Mouse (Mus musculus) small intestine, adult 2 months (tissue): ENCODE data around the gene Tbc1d8b. TPM values are rescaled to one million over a fixed set of nuclear protein-coding genes. Genes with fewer than 3 reads are reported as not detected.

ENCODE experiments used
- H3K27ac ChIP-seq: fragments of 200-500 bp; 2 replicates; pipeline ENCODE4 v1.5.1; 2012; ENCODE audit warnings: low read depth, low read length, control low read depth, inconsistent platforms; ENCODE audit not compliant: insufficient read depth
- H3K27me3 ChIP-seq: fragments of 200-500 bp; 2 replicates; pipeline ENCODE4 v1.6.1; 2012; ENCODE audit warnings: mild to moderate bottlenecking, moderate library complexity, low read length, inconsistent platforms; ENCODE audit not compliant: control insufficient read depth, insufficient read depth
- H3K36me3 ChIP-seq: fragments of 200-500 bp; 2 replicates; pipeline ENCODE4 v1.6.1; 2012; ENCODE audit warnings: mild to moderate bottlenecking, low read length, control low read depth, inconsistent platforms; ENCODE audit not compliant: control insufficient read depth, insufficient read depth
- H3K4me1 ChIP-seq: fragments of 200-500 bp; 2 replicates; pipeline ENCODE4 v1.6.1; 2012; ENCODE audit warnings: low read length, inconsistent platforms, mixed read lengths; ENCODE audit not compliant: control insufficient read depth, insufficient read depth, insufficient read length
- H3K4me3 ChIP-seq: fragments of 200-500 bp; 2 replicates; pipeline ENCODE4 v1.5.1; 2012; ENCODE audit warnings: low read depth, mild to moderate bottlenecking, control low read depth, inconsistent platforms, low read length, moderate library complexity
- CTCF ChIP-seq: fragments of 200-500 bp; IDR thresholded peaks from 2 replicates; pipeline ENCODE4 v1.5.1; 2012; ENCODE audit warnings: low read depth, mild to moderate bottlenecking, control low read depth, inconsistent platforms, low read length, moderate library complexity, mixed read lengths; ENCODE audit not compliant: insufficient replicate concordance, insufficient read length; ENCODE audit errors: extremely low read depth
- POLR2A ChIP-seq: fragments of 200-500 bp; IDR thresholded peaks from 2 replicates; pipeline ENCODE4 v1.6.1; 2012; ENCODE audit warnings: low read depth, mild to moderate bottlenecking, control low read depth, inconsistent platforms, low read length, moderate library complexity
- WGBS: fragments of 180-500 bp; shearing (Covaris S2); methylation state at CpG from one replicate; pipeline ENCODE4 v1.1.7; 2018; 5-methylcytosine and 5-hydroxymethylcytosine counted together
- polyA plus RNA-seq: library from polyadenylated mRNA; depleted of rRNA; stranded (reverse); fragments of >200 nt; gene quantifications from 2 replicates; pipeline ENCODE4 v1.2.3, GENCODE M21; 2012; rRNA removed

The Tbc1d8b gene
- polyA plus RNA-seq: 0.46 and 0.65 TPM in 2 replicates

GRCm38 (mm10) chrX:139684775-139685695 is at the start of gene Tbc1d8b:
TSS of gene Tbc1d8b (plus strand) at chrX:139684996.
- no peaks in the 10 kb centered on the region for H3K27me3 ChIP-seq
- no peak for TF ChIP-seq CTCF
- peak; percentile 55; the same call in 1 of the 2 replicates for TF ChIP-seq POLR2A
- H3K27ac ChIP-seq: peak within 1 kb of the TSS; percentile 84
- peak within 1 kb of the TSS; percentile 88 for H3K4me3 ChIP-seq
- H3K4me1 ChIP-seq: peaks cover 6% of the 10 kb centered on the region; the same call in 1 of the 2 replicates
- 12% methylated on average over 42 of the region's 43 CpGs for WGBS
- no peaks in the 10 kb centered on the region for H3K36me3 ChIP-seq

GRCm38 (mm10) chrX:139639744-139640143 is 45.1 kb upstream of the Tbc1d8b start:
- peak overlapping the region; percentile 46 for H3K27ac ChIP-seq
- 0 out of 2 replicates have a peak, but pooled peaks cover 2% of the 10 kb centered on the region for H3K4me1 ChIP-seq
- no peak for TF ChIP-seq POLR2A
- TF ChIP-seq CTCF: no peak
- peaks cover 2% of the 10 kb centered on the region; the same call in 1 of the 2 replicates for H3K36me3 ChIP-seq
- H3K4me3 ChIP-seq: no peak overlapping the region
- no peaks in the 10 kb centered on the region for H3K27me3 ChIP-seq
- 13% methylated on average over 2 of the region's 2 CpGs for WGBS

GRCm38 (mm10) chrX:139640418-139640817 is 44.4 kb upstream of the Tbc1d8b start:
- H3K36me3 ChIP-seq: peaks cover 2% of the 10 kb centered on the region; the same call in 1 of the 2 replicates
- H3K4me1 ChIP-seq: no peaks in the 10 kb centered on the region
- H3K4me3 ChIP-seq: no peak overlapping the region
- H3K27ac ChIP-seq: no peak overlapping the region
- no peaks in the 10 kb centered on the region for H3K27me3 ChIP-seq
- TF ChIP-seq POLR2A: no peak
- no peak for TF ChIP-seq CTCF

GRCm38 (mm10) chrX:139652226-139652625 is 32.6 kb upstream of the Tbc1d8b start:
- Histone ChIP-seq H3K27me3 (no peaks in the 10 kb centered on the region), H3K27ac (no peak overlapping the region), H3K4me1 (peaks cover 6% of the 10 kb centered on the region; the same call in 1 of the 2 replicates), H3K36me3 (no peaks in the 10 kb centered on the region), H3K4me3 (no peak overlapping the region)
- WGBS: 28% methylated on average over 5 of the region's 5 CpGs
- TF ChIP-seq CTCF (no peak), POLR2A (no peak)

- Histone ChIP-seq H3K27me3 (no peaks in the 10 kb centered on the region), H3K27ac (peak overlapping the region; percentile 51; the same call in 1 of the 2 replicates), H3K4me1 (peaks cover 6% of the 10 kb centered on the region; the same call in 1 of the 2 replicates), H3K36me3 (no peaks in the 10 kb centered on the region), H3K4me3 (no peak overlapping the region)
- 51% methylated on average over 3 of the region's 3 CpGs for WGBS
- TF ChIP-seq POLR2A (no peak), CTCF (no peak)
These were observed 31.5 kb upstream of the Tbc1d8b start for GRCm38 (mm10) chrX:139653292-139653691.

- TF ChIP-seq CTCF: no peak
- TF ChIP-seq POLR2A: no peak
- no peaks in the 10 kb centered on the region for H3K36me3 ChIP-seq
- no peaks in the 10 kb centered on the region for H3K27me3 ChIP-seq
- no peak overlapping the region for H3K27ac ChIP-seq
- H3K4me3 ChIP-seq: no peak overlapping the region
- peaks cover 6% of the 10 kb centered on the region; the same call in 1 of the 2 replicates for H3K4me1 ChIP-seq
- 71% methylated on average over 5 of the region's 5 CpGs for WGBS
These were observed 30.3 kb upstream of the Tbc1d8b start for GRCm38 (mm10) chrX:139654350-139655063.
